Mouse (Mus musculus) ovary, adult 2 months (tissue): ENCODE data around the gene Itga7. TPM values are rescaled to one million over a fixed set of nuclear protein-coding genes. Genes with fewer than 3 reads are reported as not detected.

Experiments used
- polyA plus RNA-seq: library from polyadenylated mRNA; depleted of rRNA; stranded (reverse); fragments of >200 nt; gene quantifications from 2 replicates; pipeline ENCODE4 v1.2.3, GENCODE M21; 2012; rRNA removed

Itga7 gene
- polyA plus RNA-seq: 36.2 and 36.9 TPM in 2 replicates

GRCm38 (mm10) chr10:128933574-128933973, at the start of gene Itga7:
Gene Itga7 (plus strand): TSS chr10:128933818.

DNA sequence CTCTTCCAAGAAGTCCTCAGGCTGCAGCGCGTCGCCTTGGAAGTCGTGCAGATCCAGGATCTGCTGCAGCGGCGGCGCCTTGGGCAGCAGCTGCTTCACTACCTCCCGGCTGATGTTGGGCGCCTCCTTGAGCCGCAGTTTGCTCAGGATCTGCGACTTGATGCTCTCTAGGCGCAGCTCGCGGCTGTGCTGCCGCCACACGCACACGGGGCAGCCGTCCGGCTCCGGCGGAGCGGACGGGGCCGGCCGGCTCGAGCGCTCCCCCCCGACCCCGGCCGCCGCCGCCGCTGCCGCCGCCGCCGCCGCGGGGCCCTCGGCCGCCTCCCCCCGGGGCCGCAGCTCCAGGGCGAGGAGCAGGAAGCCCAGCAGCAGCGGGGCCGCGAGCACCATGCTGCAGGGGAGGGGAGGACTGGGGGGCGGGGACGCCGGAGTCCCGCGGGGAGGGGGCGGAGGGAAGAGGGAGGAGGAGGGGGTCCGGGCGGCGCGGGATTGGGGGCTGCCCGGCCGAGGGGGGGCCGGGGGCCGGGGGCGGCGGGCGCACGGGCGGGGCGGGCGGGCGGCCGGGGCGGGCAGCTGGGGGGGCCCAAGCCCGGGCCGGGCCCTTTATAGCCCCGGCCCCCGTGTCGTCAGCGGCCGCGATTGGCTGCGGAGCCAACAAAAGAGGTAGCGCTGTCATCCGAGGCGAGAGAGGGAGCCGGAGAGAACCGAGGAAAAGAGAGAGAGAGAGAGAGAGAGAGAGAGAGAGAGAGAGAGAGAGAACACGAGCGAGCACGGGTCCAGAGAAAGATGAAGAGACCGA, 42.1 kb upstream of the Itga7 start, which contains the start of gene Gdf11:
Gdf11 (minus strand) TSS at position 423 of the 799 bp plus-strand sequence.

DNA sequence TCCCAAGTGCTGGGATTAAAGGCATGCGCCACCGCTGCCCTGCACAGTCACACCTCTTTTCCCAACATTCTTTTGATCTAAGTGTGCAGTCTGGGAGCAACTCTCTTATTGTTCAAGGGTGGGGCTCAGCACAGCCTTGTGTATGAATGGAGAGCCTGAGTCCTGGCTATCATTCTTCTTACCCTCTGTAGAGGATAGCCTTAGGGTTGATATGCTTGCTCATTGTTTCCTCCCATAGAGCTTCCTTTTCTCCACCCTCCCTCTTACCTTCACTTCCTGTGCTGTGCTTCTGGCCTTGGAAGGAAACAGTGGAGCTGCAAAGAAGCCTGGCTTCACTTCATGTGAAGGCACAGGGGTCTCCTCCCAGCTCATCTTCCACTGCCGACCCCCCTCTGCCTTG, 32.9 kb upstream of the Itga7 start, which contains the start of gene Cd63:
Cd63 (plus strand) TSS at position 292 of the 400 bp plus-strand sequence.

GRCm38 (mm10) chr10:128922822-128923012, 10.9 kb upstream of the Itga7 start, which contains the start of gene Rdh5:
Gene Rdh5 (minus strand): TSS chr10:128922888.

GRCm38 (mm10) chr10:128923935-128924334, 9.7 kb upstream of the Itga7 start, which contains the start of gene Bloc1s1:
Gene Bloc1s1 (minus strand): TSS chr10:128924035.

DNA sequence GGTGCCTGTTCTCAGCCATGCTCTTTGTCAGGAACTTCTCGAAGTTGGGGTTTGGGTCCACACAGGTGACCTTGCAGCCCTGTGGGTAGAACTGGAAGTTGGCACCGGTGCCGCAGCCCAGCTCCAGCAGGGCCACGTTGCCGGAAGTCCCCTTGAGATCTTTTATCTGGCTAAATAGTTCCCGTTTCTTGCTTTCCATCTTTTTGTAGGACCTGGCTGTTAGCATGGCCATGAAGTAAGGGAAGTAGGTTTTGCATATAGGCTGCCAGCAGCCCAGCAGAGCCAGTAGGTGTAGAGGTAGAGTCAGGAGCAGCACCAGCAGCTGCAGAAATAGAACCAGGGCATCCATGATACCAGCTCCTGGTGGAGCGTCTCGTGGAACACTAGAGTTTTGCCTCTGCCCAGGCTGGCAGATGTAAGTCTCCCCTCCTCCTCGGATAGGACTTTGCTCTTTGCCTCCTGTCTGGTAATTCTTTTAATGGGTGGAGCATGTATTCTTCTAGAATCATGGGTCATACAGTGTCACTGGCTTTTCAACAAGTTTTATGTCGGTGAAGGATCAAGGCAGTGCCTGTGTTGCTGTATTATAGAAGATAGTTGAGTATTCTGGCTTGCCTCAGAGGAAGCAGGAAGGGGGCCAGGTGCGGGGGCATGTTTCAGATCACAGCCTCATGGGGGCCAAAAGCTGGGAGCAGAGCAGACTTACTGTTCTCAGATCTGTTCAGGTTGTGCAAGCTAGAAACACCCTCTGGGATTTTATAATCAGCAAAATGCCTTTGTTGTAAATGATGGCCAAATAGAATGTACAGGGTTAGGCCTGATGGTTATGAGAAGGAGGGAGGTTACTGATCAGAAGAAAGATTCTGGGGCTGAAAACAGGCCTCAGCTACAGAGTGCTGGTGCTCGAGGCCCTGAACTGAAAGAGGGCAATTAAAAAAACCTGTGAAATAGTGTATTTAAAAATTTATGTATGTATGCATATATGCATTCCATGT, 27.3 kb downstream of the Itga7 start, which contains the start of gene Mettl7b:
Mettl7b (minus strand) TSS at position 399 of the 995 bp plus-strand sequence.

DNA sequence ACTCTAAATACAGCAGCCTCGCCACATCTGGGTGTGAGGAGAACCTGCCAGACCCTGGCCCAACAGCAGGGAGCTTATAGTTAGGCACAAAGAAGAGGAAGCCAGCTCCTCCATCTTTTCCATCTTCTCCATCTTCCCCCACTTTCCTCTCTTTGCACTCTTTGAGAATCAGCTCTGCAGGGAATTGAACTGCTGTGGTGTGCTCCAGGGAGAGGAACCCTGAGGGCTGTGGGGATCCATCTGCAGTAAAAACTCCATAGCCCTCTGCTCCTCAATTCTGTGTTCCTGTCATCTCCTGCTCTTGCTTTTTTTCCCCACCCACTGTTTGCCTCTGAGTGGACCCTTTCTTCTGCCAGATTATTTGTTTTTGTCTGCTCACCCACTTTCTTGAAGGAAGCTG, 55.5 kb downstream of the Itga7 start, which contains the start of gene Olfr9:
Olfr9 (plus strand) TSS at position 301 of the 400 bp plus-strand sequence.

Other genes with a start within 250 kb of the Itga7 start
- gene Rab5b, start 237.6 kb upstream of the Itga7 start, polyA plus RNA-seq: 68.7 and 73.1 TPM in 2 replicates
- gene Pmel, start 229.6 kb upstream of the Itga7 start, polyA plus RNA-seq: 1.5 and 1.9 TPM in 2 replicates
- gene Cdk2, start 228.8 kb upstream of the Itga7 start, polyA plus RNA-seq: 17.5 and 21.4 TPM in 2 replicates
- gene Dgka, start 189.0 kb upstream of the Itga7 start, polyA plus RNA-seq: 14.3 and 18.2 TPM in 2 replicates
- gene Pym1, start 185.9 kb upstream of the Itga7 start, polyA plus RNA-seq: 20.8 and 23.0 TPM in 2 replicates
- 10.0 and 11.3 TPM in 2 replicates for gene Mmp19, start 142.9 kb upstream of the Itga7 start, polyA plus RNA-seq
- 10.4 and 10.8 TPM in 2 replicates for gene Dnajc14, start 129.8 kb upstream of the Itga7 start, polyA plus RNA-seq
- gene Tmem198b, start 129.4 kb upstream of the Itga7 start, polyA plus RNA-seq: 34.2 and 35.6 TPM in 2 replicates
- gene Sarnp, start 116.5 kb upstream of the Itga7 start, polyA plus RNA-seq: 1.6 and 4.1 TPM in 2 replicates
- 30.3 and 44.4 TPM in 2 replicates for gene Ormdl2, start 112.2 kb upstream of the Itga7 start, polyA plus RNA-seq
- 4.8 and 5.4 TPM in 2 replicates for gene Gdf11, start 42.1 kb upstream of the Itga7 start, polyA plus RNA-seq
- gene Cd63, start 32.8 kb upstream of the Itga7 start, polyA plus RNA-seq: 152 and 168 TPM in 2 replicates
- gene Rdh5, start 10.9 kb upstream of the Itga7 start, polyA plus RNA-seq: 34.5 and 43.3 TPM in 2 replicates
- gene Bloc1s1, start 9.8 kb upstream of the Itga7 start, polyA plus RNA-seq: 242 and 261 TPM in 2 replicates
- gene Mettl7b, start 27.2 kb downstream of the Itga7 start, polyA plus RNA-seq: 0.59 and 1.1 TPM in 2 replicates
- gene Olfr9, start 55.6 kb downstream of the Itga7 start, polyA plus RNA-seq: not detected in 2 replicates
- gene Olfr763, start 77.0 kb downstream of the Itga7 start, polyA plus RNA-seq: not detected in 2 replicates
- not detected in 2 replicates for gene Olfr764-ps1, start 106.1 kb downstream of the Itga7 start, polyA plus RNA-seq
- gene Olfr765, start 116.2 kb downstream of the Itga7 start, polyA plus RNA-seq: not detected in 2 replicates
- not detected in 2 replicates for gene Olfr766-ps1, start 135.2 kb downstream of the Itga7 start, polyA plus RNA-seq
- gene Olfr767, start 149.1 kb downstream of the Itga7 start, polyA plus RNA-seq: not detected in 2 replicates
- not detected in 2 replicates for gene Olfr768, start 165.6 kb downstream of the Itga7 start, polyA plus RNA-seq
- gene Olfr769, start 184.0 kb downstream of the Itga7 start, polyA plus RNA-seq: 0.09 TPM in 1 of 2 replicates, not detected in the other
- not detected in 2 replicates for gene Olfr770, start 205.2 kb downstream of the Itga7 start, polyA plus RNA-seq
- not detected in 2 replicates for gene Olfr771, start 230.9 kb downstream of the Itga7 start, polyA plus RNA-seq
- gene Olfr772, start 244.1 kb downstream of the Itga7 start, polyA plus RNA-seq: not detected in 2 replicates